Mouse (Mus musculus) midbrain, embryonic 13.5 days (tissue): ENCODE measurements around the gene Nrbp1. TPM values are rescaled to one million over a fixed set of nuclear protein-coding genes. Genes with fewer than 3 reads are reported as not detected.
A peak's percentile ranks its signal among the peaks of the same experiment; 100 is the strongest.

ENCODE experiments used
- ATAC-seq: fragments of 200-750 bp; cut with Nextera tagmentation; 2 replicates; pipeline ENCODE4 v1.8.0; 2017; ENCODE audit warnings: mild to moderate bottlenecking, moderate TSS enrichment, moderate library complexity
- H3K27ac ChIP-seq: fragments of 300-500 bp; sonication (generic); 2 replicates; pipeline ENCODE4 v1.5.1; 2015; ENCODE audit warnings: inconsistent platforms, mild to moderate bottlenecking, moderate library complexity
- H3K27me3 ChIP-seq: fragments of 300-500 bp; sonication (generic); 2 replicates; pipeline ENCODE4 v1.6.1; 2015; ENCODE audit warnings: mild to moderate bottlenecking, inconsistent platforms
- H3K36me3 ChIP-seq: fragments of 300-500 bp; sonication (generic); 2 replicates; pipeline ENCODE4 v1.6.1; 2015; ENCODE audit warnings: mild to moderate bottlenecking, inconsistent platforms
- H3K4me1 ChIP-seq: fragments of 300-500 bp; sonication (generic); replicated peaks from 2 replicates; pipeline ENCODE4 v1.6.1; 2015; ENCODE audit warnings: inconsistent platforms
- H3K4me2 ChIP-seq: fragments of 300-500 bp; sonication (generic); replicated peaks from 2 replicates; pipeline ENCODE4 v1.6.1; 2015; ENCODE audit warnings: moderate library complexity, mild to moderate bottlenecking, inconsistent platforms
- H3K4me3 ChIP-seq: fragments of 300-500 bp; sonication (generic); replicated peaks from 2 replicates; pipeline ENCODE4 v1.5.1; 2015; ENCODE audit warnings: mild to moderate bottlenecking, inconsistent platforms
- H3K9ac ChIP-seq: fragments of 300-500 bp; sonication (generic); replicated peaks from 2 replicates; pipeline ENCODE4 v1.6.1; 2015; ENCODE audit warnings: mild to moderate bottlenecking, inconsistent platforms
- H3K9me3 ChIP-seq: fragments of 300-500 bp; sonication (generic); 2 replicates; pipeline ENCODE4 v1.6.1; 2016; ENCODE audit warnings: mild to moderate bottlenecking, inconsistent platforms
- WGBS: fragments of 180-500 bp; shearing (Covaris S2); methylation state at CpG from one replicate; pipeline ENCODE4 v1.1.7; 2015; 5-methylcytosine and 5-hydroxymethylcytosine counted together
- polyA plus RNA-seq: library from polyadenylated mRNA; unstranded; fragments of >200 nt; fragmentation: Nextera tagmentation; extraction: Ambion mirVana; gene quantifications from 2 replicates; pipeline ENCODE4 v1.2.1, GENCODE M21; 2015

Gene Nrbp1
- 153 and 160 TPM in 2 replicates for polyA plus RNA-seq

DNA sequence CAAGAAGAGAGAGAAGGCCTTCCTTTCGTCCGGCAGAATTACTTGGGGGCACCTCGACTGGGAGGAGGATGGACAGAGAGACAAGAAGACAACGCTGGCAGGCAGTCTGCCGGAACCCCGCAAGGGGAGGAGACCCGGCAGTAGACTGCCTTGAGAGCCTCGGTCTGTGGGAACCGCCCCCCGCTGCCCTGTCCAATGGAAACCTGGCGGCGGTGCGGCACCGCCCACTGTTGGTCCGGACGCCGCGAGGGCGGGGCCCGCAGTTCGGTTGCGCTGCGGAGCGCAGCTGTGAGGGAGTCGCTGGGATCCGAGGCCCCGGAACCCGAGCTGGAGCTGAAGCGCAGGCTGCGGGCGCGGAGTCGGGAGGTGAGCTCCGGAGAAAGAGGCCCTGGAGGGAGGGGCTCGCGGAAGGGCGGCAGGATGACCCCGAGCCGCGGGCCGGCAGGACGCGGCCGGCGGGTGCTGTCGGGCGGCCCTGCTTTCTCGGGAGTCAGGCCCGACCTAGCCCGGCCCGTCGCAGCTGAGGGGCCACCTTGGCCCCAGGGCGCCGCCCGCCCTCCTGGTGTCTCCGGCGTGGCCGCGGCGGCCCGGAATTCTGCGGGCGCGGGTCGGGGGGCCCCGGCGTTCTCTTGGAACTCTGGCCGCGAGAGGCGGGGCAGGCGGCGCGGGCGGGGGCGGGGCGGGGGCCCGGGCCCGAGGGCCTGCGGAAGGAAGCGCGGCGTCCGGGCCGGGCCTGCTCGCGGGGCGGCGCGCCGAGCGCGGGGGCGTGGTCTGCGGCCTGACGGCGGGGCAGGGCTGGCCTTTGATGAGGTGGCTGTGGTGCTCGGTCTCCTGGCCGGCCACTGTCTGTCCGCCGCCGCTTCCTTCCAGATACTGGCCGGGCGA, at the start of gene Nrbp1, which contains the start of gene Gm9970:
Gene Nrbp1 (plus strand): TSS at position 228 of the 885 bp plus-strand sequence.
Gene Gm9970 (minus strand): TSS at position 596 of the 885 bp plus-strand sequence.
- peaks cover 4% of the 10 kb centered on the region; the same call in 1 of the 2 replicates for H3K9me3 ChIP-seq
- under 1% methylated on average over 66 of the region's 103 CpGs for WGBS
- ATAC-seq: peak; percentile 99

GRCm38 (mm10) chr5:31192045-31192938, 48.4 kb upstream of the Nrbp1 start:
- peaks cover 66% of the 10 kb centered on the region for H3K36me3 ChIP-seq

More for the DNA sequence above, at the start of gene Nrbp1, which contains the start of gene Gm9970:
- Histone ChIP-seq H3K4me1 (peaks cover 14% of the 10 kb centered on the region), H3K27me3 (no peaks in the 10 kb centered on the region), H3K36me3 (peaks cover 23% of the 10 kb centered on the region), H3K4me3 (peak within 1 kb of the TSS; percentile 93), H3K9ac (peak within 1 kb of the TSS; percentile 96), H3K27ac (peak within 1 kb of the TSS; percentile 97), H3K4me2 (peak within 1 kb of the TSS; percentile 76)

DNA sequence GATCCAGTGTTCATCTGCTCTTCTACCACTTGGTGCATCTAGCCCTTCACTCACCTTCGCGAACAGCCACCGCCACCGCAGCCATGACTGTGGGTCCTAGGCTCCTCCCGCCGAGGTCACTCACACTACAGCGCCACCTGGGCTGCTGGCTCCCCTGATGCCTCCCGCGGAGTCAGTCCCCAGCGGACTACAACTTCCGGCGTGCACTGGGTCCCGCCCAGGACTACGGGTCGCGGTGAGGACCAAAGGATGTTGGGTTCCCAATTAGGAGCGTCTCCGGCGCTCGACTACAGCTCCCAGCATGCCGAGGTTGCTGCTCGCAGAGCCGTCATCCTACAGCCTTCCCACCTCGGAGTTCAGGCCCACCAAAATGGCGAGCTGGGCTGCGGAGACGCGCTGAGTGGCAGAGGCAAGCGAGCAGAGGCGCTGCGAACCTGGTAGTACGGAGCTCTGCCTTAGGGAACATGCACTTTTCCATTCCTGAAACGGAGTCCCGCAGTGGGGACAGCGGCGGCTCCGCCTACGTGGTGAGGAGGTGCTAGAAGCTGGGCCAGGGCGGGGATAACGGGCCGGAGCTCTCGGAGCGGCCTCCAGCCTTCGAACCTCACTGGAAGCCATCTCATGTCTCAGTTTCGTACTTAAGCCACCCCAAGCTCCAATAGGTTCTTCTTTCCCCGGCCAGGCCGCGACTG, 47.6 kb upstream of the Nrbp1 start, which contains the start of the genes Snx17 and Eif2b4:
Gene Snx17 (plus strand): TSS at position 289 of the 692 bp plus-strand sequence.
Gene Eif2b4 (minus strand): TSS at position 492 of the 692 bp plus-strand sequence.
- Histone ChIP-seq H3K36me3 (peaks cover 66% of the 10 kb centered on the region), H3K27me3 (no peaks in the 10 kb centered on the region), H3K4me1 (peaks cover 22% of the 10 kb centered on the region), H3K4me3 (peak within 1 kb of the TSS; percentile 64), H3K9ac (peak within 1 kb of the TSS; percentile 83), H3K27ac (peak within 1 kb of the TSS; percentile 84), H3K9me3 (no peaks in the 10 kb centered on the region), H3K4me2 (peak within 1 kb of the TSS; percentile 90)
- ATAC-seq: peak; percentile 98
- WGBS: under 1% methylated on average over 48 of the region's 48 CpGs

More at GRCm38 (mm10) chr5:31192045-31192938, 48.4 kb upstream of the Nrbp1 start:
- no peaks in the 10 kb centered on the region for H3K27me3 ChIP-seq
- H3K4me3 ChIP-seq: peak overlapping the region; percentile 64
- peak overlapping the region; percentile 83 for H3K9ac ChIP-seq
- H3K9me3 ChIP-seq: no peaks in the 10 kb centered on the region
- peaks cover 22% of the 10 kb centered on the region for H3K4me1 ChIP-seq
- peak; percentile 72 for ATAC-seq
- 15% methylated on average over 42 of the region's 42 CpGs for WGBS
- H3K27ac ChIP-seq: peak overlapping the region; percentile 74
- H3K4me2 ChIP-seq: peak overlapping the region; percentile 90

- H3K27ac ChIP-seq: peak overlapping the region; percentile 84
- H3K4me3 ChIP-seq: peak overlapping the region; percentile 64
- no peaks in the 10 kb centered on the region for H3K27me3 ChIP-seq
- peak overlapping the region; percentile 90 for H3K4me2 ChIP-seq
- peaks cover 22% of the 10 kb centered on the region for H3K4me1 ChIP-seq
- ATAC-seq: no peak
- peaks cover 66% of the 10 kb centered on the region for H3K36me3 ChIP-seq
- 13% methylated on average over 25 of the region's 25 CpGs for WGBS
- H3K9ac ChIP-seq: peak overlapping the region; percentile 83
- H3K9me3 ChIP-seq: no peaks in the 10 kb centered on the region
Observed at GRCm38 (mm10) chr5:31193631-31194281, 46.9 kb upstream of the Nrbp1 start.

DNA sequence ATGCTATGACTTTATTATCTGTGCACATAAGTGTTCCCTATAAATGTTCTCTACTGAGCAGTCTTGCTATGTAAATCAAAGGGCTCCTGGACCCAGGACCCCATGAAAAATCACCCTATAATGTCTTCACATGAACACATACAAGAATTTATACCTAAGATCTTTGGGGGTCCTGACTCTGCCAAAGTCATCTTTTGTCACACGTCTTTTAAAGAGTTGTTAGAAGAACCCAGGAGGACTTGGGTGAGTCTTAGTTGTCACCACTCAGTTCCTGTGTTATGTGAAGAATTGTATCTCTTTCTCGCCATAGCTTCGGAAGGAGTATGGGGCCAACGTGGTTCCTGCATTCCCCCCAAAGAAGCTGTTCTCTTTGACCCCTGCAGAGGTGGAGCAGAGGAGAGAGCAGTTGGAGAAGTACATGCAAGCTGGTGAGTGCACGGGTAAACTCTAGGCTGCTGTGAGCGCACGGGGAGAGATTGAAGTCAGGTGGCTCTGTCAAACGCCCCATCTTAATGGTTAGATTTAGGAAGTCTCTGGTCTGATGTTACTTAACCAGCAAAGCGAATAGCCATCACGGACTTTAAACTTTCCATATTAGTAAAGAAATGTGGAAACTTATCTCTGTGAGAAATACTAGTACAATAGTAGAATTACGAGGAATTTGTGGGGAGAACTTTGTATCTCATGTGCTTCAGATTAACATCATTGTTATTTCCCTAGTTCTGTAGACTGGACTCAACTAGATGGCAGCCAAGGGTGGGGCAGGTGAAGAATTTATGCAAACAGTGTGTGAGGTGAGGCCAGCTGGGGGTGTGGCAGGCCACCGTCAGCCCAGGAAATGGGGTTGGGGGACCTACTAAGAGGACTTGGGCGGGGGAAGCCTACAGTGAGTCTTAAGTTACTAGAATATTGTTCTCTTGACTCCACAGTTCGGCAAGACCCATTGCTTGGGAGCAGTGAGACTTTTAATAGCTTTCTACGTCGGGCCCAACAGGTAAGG, 45.9 kb upstream of the Nrbp1 start:
- Histone ChIP-seq H3K9me3 (no peaks in the 10 kb centered on the region), H3K4me3 (peak overlapping the region; percentile 64), H3K4me2 (peak overlapping the region; percentile 90), H3K27ac (no peak overlapping the region), H3K4me1 (peaks cover 24% of the 10 kb centered on the region), H3K36me3 (peaks cover 68% of the 10 kb centered on the region), H3K27me3 (no peaks in the 10 kb centered on the region), H3K9ac (no peak overlapping the region; the same call in 1 of the 2 replicates)
- no peak for ATAC-seq
- WGBS: 94% methylated on average over 16 of the region's 16 CpGs

DNA sequence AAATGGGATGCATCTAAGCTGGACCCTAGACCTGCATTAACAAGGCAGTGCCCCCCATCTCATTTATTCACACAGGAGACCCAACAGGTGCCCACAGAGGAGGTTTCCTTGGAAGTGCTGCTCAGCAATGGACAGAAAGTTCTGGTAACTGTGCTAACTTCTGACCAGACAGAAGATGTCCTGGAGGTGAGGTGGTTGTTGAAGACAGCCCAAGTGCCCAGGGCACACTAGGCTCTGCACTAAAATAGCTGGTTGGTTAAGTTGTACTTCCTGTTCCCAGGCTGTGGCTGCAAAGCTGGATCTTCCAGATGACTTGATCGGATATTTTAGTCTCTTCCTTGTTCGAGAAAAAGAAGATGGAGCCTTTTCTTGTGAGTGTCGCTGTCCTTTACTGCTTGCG, 45.0 kb upstream of the Nrbp1 start:
- Histone ChIP-seq H3K4me3 (no peak overlapping the region), H3K4me1 (peaks cover 31% of the 10 kb centered on the region), H3K27ac (no peak overlapping the region), H3K27me3 (no peaks in the 10 kb centered on the region), H3K9me3 (peaks cover 5% of the 10 kb centered on the region), H3K4me2 (no peak overlapping the region), H3K9ac (no peak overlapping the region), H3K36me3 (peaks cover 68% of the 10 kb centered on the region)
- WGBS: 93% methylated on average over 4 of the region's 4 CpGs
- no peak for ATAC-seq

- Histone ChIP-seq H3K4me2 (no peak overlapping the region), H3K4me3 (no peak overlapping the region), H3K36me3 (peaks cover 63% of the 10 kb centered on the region), H3K4me1 (peaks cover 36% of the 10 kb centered on the region), H3K27ac (no peak overlapping the region), H3K9ac (no peak overlapping the region), H3K27me3 (no peaks in the 10 kb centered on the region), H3K9me3 (peaks cover 5% of the 10 kb centered on the region)
- no peak for ATAC-seq
- WGBS: 93% methylated on average over 10 of the region's 10 CpGs
Observed at GRCm38 (mm10) chr5:31196207-31196606, 44.5 kb upstream of the Nrbp1 start.

DNA sequence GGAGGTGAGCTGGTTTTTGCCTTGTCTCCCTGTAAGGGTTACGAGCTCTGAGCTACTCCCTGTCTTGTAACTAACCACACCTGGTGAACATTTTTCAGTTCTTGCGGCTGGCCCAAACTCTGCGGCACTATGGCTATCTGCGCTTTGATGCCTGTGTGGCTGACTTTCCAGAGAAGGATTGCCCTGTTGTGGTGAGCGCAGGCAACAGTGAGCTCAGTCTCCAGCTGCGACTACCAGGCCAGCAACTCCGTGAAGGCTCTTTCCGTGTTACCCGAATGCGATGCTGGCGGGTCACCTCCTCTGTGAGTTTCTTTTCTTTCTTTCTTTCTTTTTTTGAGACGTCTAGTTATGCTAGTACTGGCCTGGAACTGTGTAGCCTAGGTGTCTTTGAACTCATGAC, 43.6 kb upstream of the Nrbp1 start:
- no peak for ATAC-seq
- Histone ChIP-seq H3K9ac (no peak overlapping the region), H3K27ac (no peak overlapping the region), H3K4me3 (no peak overlapping the region), H3K27me3 (no peaks in the 10 kb centered on the region), H3K36me3 (peaks cover 62% of the 10 kb centered on the region), H3K4me1 (peaks cover 32% of the 10 kb centered on the region), H3K4me2 (no peak overlapping the region), H3K9me3 (peaks cover 5% of the 10 kb centered on the region)
- WGBS: 90% methylated on average over 12 of the region's 12 CpGs

GRCm38 (mm10) chr5:31198170-31198569, 42.5 kb upstream of the Nrbp1 start:
- Histone ChIP-seq H3K9ac (no peak overlapping the region), H3K4me2 (no peak overlapping the region), H3K27me3 (no peaks in the 10 kb centered on the region), H3K4me3 (no peak overlapping the region), H3K9me3 (peaks cover 5% of the 10 kb centered on the region), H3K4me1 (peaks cover 35% of the 10 kb centered on the region), H3K27ac (no peak overlapping the region), H3K36me3 (peaks cover 68% of the 10 kb centered on the region)
- no peak for ATAC-seq
- WGBS: 83% methylated on average over 9 of the region's 9 CpGs
